Mouse (Mus musculus): ENCODE measurements around the gene Gm20521.

Gene Gm20521

GRCm38 (mm10) chr14:54883154-54884021, at the start of gene Gm20521, which contains the start of gene Bcl2l2:
Gm20521 (plus strand) TSS chr14:54883441.
Bcl2l2 (plus strand) TSS chr14:54883377.
- DNase-seq = peak; percentile 85

- peak; percentile 43 for DNase-seq
Measured at GRCm38 (mm10) chr14:54843461-54843860, 39.8 kb upstream of the Gm20521 start.

- DNase-seq = no peak
Measured at GRCm38 (mm10) chr14:54855726-54856125, 27.5 kb upstream of the Gm20521 start.

- DNase-seq = no peak
Measured at GRCm38 (mm10) chr14:54856703-54857102, 26.5 kb upstream of the Gm20521 start.

GRCm38 (mm10) chr14:54857891-54858290, 25.4 kb upstream of the Gm20521 start:
- no peak for DNase-seq

- DNase-seq = peak; percentile 77
Measured at GRCm38 (mm10) chr14:54860511-54860910, 22.7 kb upstream of the Gm20521 start.

GRCm38 (mm10) chr14:54863501-54864312, 19.5 kb upstream of the Gm20521 start:
- peak; percentile 92 for DNase-seq

GRCm38 (mm10) chr14:54864313-54865036, 18.8 kb upstream of the Gm20521 start:
- DNase-seq = no peak

GRCm38 (mm10) chr14:54865626-54866025, 17.6 kb upstream of the Gm20521 start:
- DNase-seq = no peak

- DNase-seq = no peak
Measured at GRCm38 (mm10) chr14:54866268-54866667, 17.0 kb upstream of the Gm20521 start.

GRCm38 (mm10) chr14:54866936-54867335, 16.3 kb upstream of the Gm20521 start:
- DNase-seq = no peak

GRCm38 (mm10) chr14:54868026-54868425, 15.2 kb upstream of the Gm20521 start:
- DNase-seq = no peak

- no peak for DNase-seq
Measured at GRCm38 (mm10) chr14:54870861-54871260, 12.4 kb upstream of the Gm20521 start, which contains the start of gene Homez. Homez (minus strand) TSS chr14:54870961.

- DNase-seq = no peak
Measured at GRCm38 (mm10) chr14:54874165-54874564, 9.1 kb upstream of the Gm20521 start.

- DNase-seq = no peak
Measured at GRCm38 (mm10) chr14:54875844-54876538, 7.2 kb upstream of the Gm20521 start.

GRCm38 (mm10) chr14:54876539-54877047, 6.6 kb upstream of the Gm20521 start:
- DNase-seq = peak; percentile 90

GRCm38 (mm10) chr14:54877048-54877715, 6.1 kb upstream of the Gm20521 start, which contains the start of gene Ppp1r3e:
Ppp1r3e (minus strand) TSS chr14:54877550.
- DNase-seq = peak; percentile 87

GRCm38 (mm10) chr14:54884022-54884712, 926 bp downstream of the Gm20521 start:
- DNase-seq = no peak

- DNase-seq = no peak
Measured at GRCm38 (mm10) chr14:54885309-54885708, 2.1 kb downstream of the Gm20521 start.

GRCm38 (mm10) chr14:54892200-54892599, 9.0 kb downstream of the Gm20521 start, which contains the start of gene Pabpn1:
Pabpn1 (plus strand) TSS chr14:54892500.
- no peak for DNase-seq
